Mouse (Mus musculus): ENCODE data around the gene Defa22.
"Not testable (repeated sequence)": the region's sequence is repeated elsewhere in the genome, so short reads cannot be mapped to it uniquely, and the experiment has no call there.

Gene Defa22

DNA sequence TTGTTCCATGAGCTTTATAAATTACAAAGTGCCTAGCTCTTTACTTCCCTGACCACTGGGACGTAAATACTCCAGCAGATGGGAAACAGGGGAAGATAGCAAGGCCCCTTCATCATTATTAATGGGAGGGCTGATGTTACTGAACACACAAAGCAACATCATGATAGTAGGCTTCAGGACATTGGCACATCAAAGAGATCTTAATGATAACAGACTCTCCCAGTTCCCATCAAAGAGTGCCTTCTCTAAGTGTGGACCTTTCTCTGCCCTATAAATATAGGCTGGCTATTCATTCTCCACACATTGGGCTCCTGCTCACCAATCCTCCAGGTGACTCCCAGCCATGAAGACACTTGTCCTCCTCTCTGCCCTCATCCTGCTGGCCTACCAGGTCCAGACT is at the start of gene Defa22:
Gene Defa22, plus strand, starts transcription at position 301 of the 400 bp plus-strand sequence.
- DNase-seq, result not testable (repeated sequence)

DNA sequence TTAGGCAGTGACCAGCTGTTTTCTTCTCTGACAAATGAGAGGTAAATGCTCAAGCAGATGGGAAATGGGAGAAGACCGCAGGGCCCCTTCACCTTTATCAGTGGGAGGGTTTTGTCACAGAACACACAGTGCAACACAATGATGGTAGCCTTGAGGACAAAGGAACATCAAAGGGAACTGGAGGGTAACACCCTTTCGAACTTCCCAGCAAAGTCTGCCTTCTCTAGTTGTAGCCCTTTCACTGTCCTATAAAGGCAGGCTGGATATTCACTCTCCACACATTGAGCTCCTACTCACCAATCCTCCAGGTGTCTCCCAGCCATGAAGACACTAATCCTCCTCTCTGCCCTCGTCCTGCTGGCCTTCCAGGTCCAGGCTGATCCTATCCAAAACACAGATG is 27.7 kb upstream of the Defa22 start, which contains the start of gene Defa30:
Gene Defa30, plus strand, starts transcription at position 301 of the 400 bp plus-strand sequence.
- not testable (repeated sequence) for DNase-seq

DNA sequence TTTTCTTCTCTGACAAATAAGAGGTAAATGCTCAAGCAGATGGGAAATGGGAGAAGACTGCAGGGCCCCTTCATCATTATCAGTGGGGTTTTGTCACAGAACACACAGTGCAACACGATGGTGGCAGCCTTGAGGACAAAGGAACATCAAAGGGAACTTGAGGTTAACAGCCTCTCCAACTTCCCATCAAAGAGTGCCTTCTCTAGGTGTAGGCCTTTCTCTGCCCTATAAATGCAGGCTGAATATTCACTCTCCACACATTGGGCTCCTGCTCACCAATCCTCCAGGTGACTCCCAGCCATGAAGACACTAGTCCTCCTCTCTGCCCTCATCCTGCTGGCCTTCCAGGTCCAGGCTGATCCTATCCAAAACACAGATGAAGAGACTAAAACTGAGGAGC is 29.2 kb downstream of the Defa22 start, which contains the start of gene Defa31:
Gene Defa31, plus strand, starts transcription at position 301 of the 400 bp plus-strand sequence.
- DNase-seq, result not testable (repeated sequence)

DNA sequence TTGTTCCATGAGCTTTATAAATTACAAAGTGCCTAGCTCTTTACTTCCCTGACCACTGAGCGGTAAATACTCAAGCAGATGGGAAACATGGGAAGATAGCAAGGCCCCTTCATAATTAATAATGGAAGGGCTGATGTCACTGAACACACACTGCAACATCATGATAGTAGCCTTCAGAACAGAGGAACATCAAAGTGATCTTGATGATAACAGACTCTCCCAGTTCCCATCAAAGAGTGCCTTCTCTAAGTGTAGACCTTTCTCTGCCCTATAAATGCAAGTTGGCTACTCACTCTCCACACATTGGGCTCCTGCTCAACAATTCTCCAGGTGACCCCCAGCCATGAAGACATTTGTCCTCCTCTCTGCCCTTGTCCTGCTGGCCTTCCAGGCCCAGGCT is 39.2 kb downstream of the Defa22 start, which contains the start of gene Gm15293:
Gene Gm15293, plus strand, starts transcription at position 301 of the 400 bp plus-strand sequence.
- not testable (repeated sequence) for DNase-seq

Measured in retina, postnatal 1 day (tissue).